Mouse (Mus musculus) neural tube, embryonic 11.5 days (tissue): Measurements from ENCODE around the gene Gcc2. TPM values are rescaled to one million over a fixed set of nuclear protein-coding genes. Genes with fewer than 3 reads are reported as not detected.

Experiments used
- ATAC-seq: fragments of 200-750 bp; cut with Nextera tagmentation; 2 replicates; pipeline ENCODE4 v1.8.0; 2017; ENCODE audit warnings: moderate number of reproducible peaks, mild to moderate bottlenecking, moderate TSS enrichment, moderate library complexity; ENCODE audit not compliant: insufficient read depth, low FRiP score, low TSS enrichment
- DNase-seq: peaks from one replicate; pipeline ENCODE4 v3.0.0-alpha.2; 2015; ENCODE audit warnings: low spot score
- H3K27ac ChIP-seq: fragments of 300-500 bp; sonication (generic); 2 replicates; pipeline ENCODE4 v1.5.1; 2014; ENCODE audit warnings: low read depth, mild to moderate bottlenecking, low read length
- H3K27me3 ChIP-seq: fragments of 300-500 bp; sonication (generic); 2 replicates; pipeline ENCODE4 v1.6.1; 2014; ENCODE audit warnings: mild to moderate bottlenecking, low read length, mixed read lengths; ENCODE audit not compliant: control insufficient read depth, insufficient read depth
- H3K36me3 ChIP-seq: fragments of 300-500 bp; sonication (generic); 2 replicates; pipeline ENCODE4 v1.6.1; 2014; ENCODE audit warnings: mild to moderate bottlenecking, low read length, moderate library complexity, mixed read lengths; ENCODE audit not compliant: control insufficient read depth, insufficient read depth
- H3K4me1 ChIP-seq: fragments of 300-500 bp; sonication (generic); 2 replicates; pipeline ENCODE4 v1.6.1; 2014; ENCODE audit warnings: low read length, mixed read lengths; ENCODE audit not compliant: control insufficient read depth, insufficient read depth
- H3K4me2 ChIP-seq: fragments of 300-500 bp; sonication (generic); 2 replicates; pipeline ENCODE4 v1.6.1; 2014; ENCODE audit warnings: low read depth, mild to moderate bottlenecking, moderate library complexity
- H3K4me3 ChIP-seq: fragments of 300-500 bp; sonication (generic); 2 replicates; pipeline ENCODE4 v1.5.1; 2014; ENCODE audit warnings: low read depth, low read length
- H3K9ac ChIP-seq: fragments of 300-500 bp; sonication (generic); 2 replicates; pipeline ENCODE4 v1.6.1; 2014; ENCODE audit warnings: mild to moderate bottlenecking, low read length
- H3K9me3 ChIP-seq: fragments of 300-500 bp; sonication (generic); 2 replicates; pipeline ENCODE4 v1.6.1; 2016; ENCODE audit warnings: low read length; ENCODE audit not compliant: control insufficient read depth
- WGBS: fragments of 180-500 bp; shearing (Covaris S2); extraction: QIAGEN DNeasy Blood & Tissue Kit; methylation state at CpG from one replicate; pipeline ENCODE4 v1.1.7; 2014; 5-methylcytosine and 5-hydroxymethylcytosine counted together
- polyA plus RNA-seq: library from polyadenylated mRNA; unstranded; fragments of >200 nt; fragmentation: Nextera tagmentation; extraction: Ambion mirVana; gene quantifications from 2 replicates; pipeline ENCODE4 v1.2.1, GENCODE M21; 2014

Gene Gcc2
- polyA plus RNA-seq, 1 experiment from 2014 or later = 40.5 TPM

DNA sequence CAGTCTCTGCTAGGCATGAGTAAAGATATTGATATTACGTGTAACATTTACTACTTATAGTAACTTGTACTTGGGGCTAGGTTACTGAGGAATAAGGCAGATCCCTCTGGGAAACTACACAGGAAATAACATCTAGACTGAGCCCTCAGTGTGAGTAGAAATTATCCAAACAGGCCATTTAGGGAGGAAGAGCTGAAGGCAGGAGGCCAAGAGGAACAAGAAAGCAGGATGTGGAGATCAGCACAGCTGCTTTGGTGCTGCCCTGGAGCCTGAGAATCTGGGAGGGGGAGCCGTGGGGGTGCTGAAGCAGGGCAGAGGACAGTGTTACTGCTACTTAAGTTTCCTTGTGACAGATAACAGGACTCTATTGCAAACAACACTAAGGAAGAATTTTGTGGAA, 86.4 kb downstream of the Gcc2 start:
- WGBS = 83% methylated on average over 2 of the region's 2 CpGs
- no peak for DNase-seq

DNA sequence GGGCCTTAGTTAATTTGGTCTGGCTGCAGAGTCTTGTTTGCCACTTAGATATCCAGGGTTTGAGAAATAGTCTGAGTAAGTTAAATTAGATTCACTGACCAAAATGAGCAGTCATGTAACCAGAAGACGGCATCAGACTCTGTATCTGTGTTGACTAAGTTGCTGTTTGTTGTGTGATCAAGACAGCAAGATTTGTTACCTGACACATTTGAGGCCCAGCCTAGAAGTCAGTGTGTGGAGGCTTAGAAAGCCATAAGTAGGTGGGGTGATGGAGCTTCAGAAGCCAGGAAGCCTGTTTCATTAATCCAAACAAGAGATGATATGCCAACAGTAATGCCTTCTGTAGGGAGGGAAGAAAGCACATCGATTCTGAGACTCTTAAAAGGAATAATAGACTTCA, 86.9 kb downstream of the Gcc2 start:
- Histone ChIP-seq H3K36me3 (no peaks in the 10 kb centered on the region), H3K9ac (no peak overlapping the region), H3K4me3 (no peak overlapping the region), H3K27me3 (no peaks in the 10 kb centered on the region), H3K4me1 (no peaks in the 10 kb centered on the region), H3K27ac (no peak overlapping the region), H3K9me3 (no peaks in the 10 kb centered on the region), H3K4me2 (no peak overlapping the region)
- ATAC-seq (no peak), DNase-seq (no peak)
- 87% methylated on average over 2 of the region's 2 CpGs for WGBS

More for the DNA sequence above, 86.4 kb downstream of the Gcc2 start:
- Histone ChIP-seq H3K36me3 (no peaks in the 10 kb centered on the region), H3K4me2 (no peak overlapping the region), H3K9ac (no peak overlapping the region), H3K4me1 (no peaks in the 10 kb centered on the region), H3K9me3 (no peaks in the 10 kb centered on the region), H3K4me3 (no peak overlapping the region), H3K27me3 (no peaks in the 10 kb centered on the region), H3K27ac (no peak overlapping the region)
- ATAC-seq = no peak

DNA sequence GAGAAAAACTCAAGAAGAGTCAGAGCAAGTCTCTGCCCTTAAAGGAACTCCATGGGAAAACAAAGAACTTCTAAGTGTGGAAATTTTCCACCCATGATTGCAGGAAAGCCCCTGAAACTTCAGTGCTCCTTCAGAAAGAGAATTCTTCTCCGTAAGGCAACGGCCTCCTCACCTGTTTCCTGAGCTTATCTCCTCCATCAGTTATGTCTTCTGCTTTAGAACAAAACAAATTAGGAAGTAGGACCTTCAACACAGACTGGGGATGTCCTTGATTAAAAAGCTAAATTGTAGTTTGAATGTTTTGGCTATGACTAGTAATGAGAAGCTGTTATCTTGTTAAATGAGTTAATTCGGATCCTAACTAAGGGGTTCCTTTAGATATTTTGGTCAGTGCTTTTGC, 88.3 kb downstream of the Gcc2 start:
- H3K27me3 ChIP-seq = no peaks in the 10 kb centered on the region
- H3K4me2 ChIP-seq = no peak overlapping the region
- H3K9me3 ChIP-seq = no peaks in the 10 kb centered on the region
- no peak overlapping the region for H3K9ac ChIP-seq
- no peak overlapping the region for H3K27ac ChIP-seq
- no peaks in the 10 kb centered on the region for H3K4me1 ChIP-seq
- no peak for ATAC-seq
- H3K4me3 ChIP-seq = no peak overlapping the region
- no peaks in the 10 kb centered on the region for H3K36me3 ChIP-seq
- no peak for DNase-seq
- WGBS = 92% methylated on average over 3 of the region's 3 CpGs

DNA sequence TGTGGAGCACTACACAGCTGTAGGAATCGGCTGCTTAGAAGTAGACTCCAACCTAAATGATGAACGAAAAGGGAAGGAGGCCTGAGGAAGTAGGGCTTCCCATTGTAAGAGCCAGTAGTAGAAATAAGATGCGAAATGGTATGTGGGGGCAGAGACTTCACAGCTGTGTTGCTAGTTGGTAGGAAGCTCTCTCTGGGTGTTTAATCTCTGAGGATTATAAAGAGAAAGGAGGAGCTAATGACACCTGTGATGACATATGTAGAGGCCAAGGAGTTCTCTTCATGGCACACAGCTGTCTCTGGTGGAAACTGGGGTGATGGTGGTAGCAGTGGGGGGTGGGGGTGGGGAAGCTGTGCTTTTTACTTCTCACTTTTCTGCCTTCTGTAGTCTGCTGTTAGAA, 95.3 kb downstream of the Gcc2 start:
- Histone ChIP-seq H3K9ac (no peak overlapping the region), H3K4me1 (no peaks in the 10 kb centered on the region), H3K4me2 (no peak overlapping the region), H3K36me3 (no peaks in the 10 kb centered on the region), H3K4me3 (no peak overlapping the region), H3K27me3 (no peaks in the 10 kb centered on the region), H3K9me3 (no peaks in the 10 kb centered on the region), H3K27ac (no peak overlapping the region)
- ATAC-seq (no peak), DNase-seq (no peak)
- WGBS = 87% methylated on average over 3 of the region's 3 CpGs

DNA sequence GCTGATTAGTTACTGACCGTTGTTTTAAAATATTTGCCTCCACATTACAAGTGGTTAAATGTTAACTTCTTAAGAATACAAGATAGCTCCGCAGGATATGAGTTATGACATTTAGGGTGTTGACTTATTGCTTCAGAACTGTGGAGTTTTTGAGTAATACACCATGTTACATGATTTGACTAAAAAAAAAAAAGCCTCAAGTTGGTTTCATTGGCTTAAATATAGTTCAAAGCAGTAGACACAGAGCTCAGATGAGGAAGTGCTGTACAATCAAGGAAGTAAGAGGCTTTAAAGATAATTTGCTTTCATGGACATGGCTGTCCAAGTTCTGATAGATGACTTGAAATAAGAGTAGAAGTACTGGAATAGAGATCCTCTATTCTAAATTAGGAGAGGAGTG, 96.4 kb downstream of the Gcc2 start:
- no peaks in the 10 kb centered on the region for H3K36me3 ChIP-seq
- 93% methylated on average over 2 of the region's 2 CpGs for WGBS
- H3K27me3 ChIP-seq = no peaks in the 10 kb centered on the region
- no peaks in the 10 kb centered on the region for H3K4me1 ChIP-seq
- H3K9me3 ChIP-seq = no peaks in the 10 kb centered on the region
- no peak overlapping the region for H3K4me2 ChIP-seq
- no peak for DNase-seq
- no peak overlapping the region for H3K4me3 ChIP-seq
- no peak overlapping the region for H3K9ac ChIP-seq
- no peak overlapping the region for H3K27ac ChIP-seq
- ATAC-seq = no peak

DNA sequence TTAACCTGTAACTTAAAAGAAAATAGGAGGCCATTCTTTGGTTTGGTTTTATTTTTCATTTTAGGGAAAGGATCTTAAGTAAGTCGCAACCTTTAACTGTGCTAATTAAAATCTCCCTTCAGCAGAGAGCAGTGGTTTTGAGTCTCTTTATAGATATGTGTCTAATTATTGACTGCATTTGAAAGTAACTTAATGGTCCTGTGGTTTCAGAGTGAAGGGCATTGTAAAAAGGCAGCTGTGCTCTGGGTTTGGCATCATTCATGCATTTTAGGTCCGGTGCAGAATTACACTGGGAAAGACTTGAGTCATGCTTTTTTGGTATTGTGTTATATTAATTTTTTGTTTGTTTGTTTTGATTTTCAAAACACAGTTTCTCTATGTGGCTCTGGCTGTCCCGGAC, 97.1 kb downstream of the Gcc2 start:
- Histone ChIP-seq H3K4me1 (no peaks in the 10 kb centered on the region), H3K4me2 (no peak overlapping the region), H3K9me3 (no peaks in the 10 kb centered on the region), H3K27ac (no peak overlapping the region), H3K9ac (no peak overlapping the region), H3K36me3 (no peaks in the 10 kb centered on the region), H3K4me3 (no peak overlapping the region), H3K27me3 (no peaks in the 10 kb centered on the region)
- DNase-seq = no peak
- no peak for ATAC-seq
- 82% methylated on average over 3 of the region's 3 CpGs for WGBS

DNA sequence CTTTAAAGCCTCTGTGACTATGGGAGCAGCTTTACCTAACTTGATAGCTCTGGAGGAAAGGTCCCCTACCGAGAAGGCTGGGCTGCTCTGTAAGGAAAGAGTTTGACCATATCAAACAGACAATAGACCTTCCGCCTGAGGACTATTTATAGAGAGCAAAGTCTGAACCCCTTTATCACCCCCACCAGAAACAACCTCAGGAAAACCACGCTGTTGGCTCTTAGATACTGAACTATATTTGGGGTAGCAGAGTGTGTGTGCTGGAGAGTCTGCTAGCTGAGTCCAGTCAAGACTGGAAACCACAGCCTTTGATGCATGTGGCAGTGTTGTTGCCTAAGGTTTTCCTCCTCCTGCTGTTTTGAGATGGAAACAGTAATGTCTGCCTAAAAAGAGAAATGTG, 99.3 kb downstream of the Gcc2 start:
- no peaks in the 10 kb centered on the region for H3K36me3 ChIP-seq
- no peak for ATAC-seq
- no peaks in the 10 kb centered on the region for H3K27me3 ChIP-seq
- no peak overlapping the region for H3K27ac ChIP-seq
- 24% methylated on average over 3 of the region's 3 CpGs for WGBS
- no peak overlapping the region for H3K9ac ChIP-seq
- no peaks in the 10 kb centered on the region for H3K9me3 ChIP-seq
- DNase-seq = no peak
- H3K4me2 ChIP-seq = no peak overlapping the region
- no peaks in the 10 kb centered on the region for H3K4me1 ChIP-seq
- H3K4me3 ChIP-seq = no peak overlapping the region

Other genes starting within 250 kb of the Gcc2 start
- gene AW822073, start 30.6 kb upstream of the Gcc2 start, polyA plus RNA-seq = not detected in 2 replicates
- gene Duxf3, start 22.8 kb upstream of the Gcc2 start, polyA plus RNA-seq = not detected in 2 replicates
- not detected in 2 replicates for gene Gm4981, start 18.8 kb upstream of the Gcc2 start, polyA plus RNA-seq
- 80.0 and 87.4 TPM in 2 replicates for gene Lims1, start 68.0 kb downstream of the Gcc2 start, polyA plus RNA-seq
- gene Ranbp2, start 191.4 kb downstream of the Gcc2 start, polyA plus RNA-seq = 28.8 and 30.2 TPM in 2 replicates
- gene Ccdc138, start 242.5 kb downstream of the Gcc2 start, polyA plus RNA-seq = 7.4 and 9.2 TPM in 2 replicates